Comparison of ENCODE assay signal across 1 mouse cellular context in the genomic region with DNA sequence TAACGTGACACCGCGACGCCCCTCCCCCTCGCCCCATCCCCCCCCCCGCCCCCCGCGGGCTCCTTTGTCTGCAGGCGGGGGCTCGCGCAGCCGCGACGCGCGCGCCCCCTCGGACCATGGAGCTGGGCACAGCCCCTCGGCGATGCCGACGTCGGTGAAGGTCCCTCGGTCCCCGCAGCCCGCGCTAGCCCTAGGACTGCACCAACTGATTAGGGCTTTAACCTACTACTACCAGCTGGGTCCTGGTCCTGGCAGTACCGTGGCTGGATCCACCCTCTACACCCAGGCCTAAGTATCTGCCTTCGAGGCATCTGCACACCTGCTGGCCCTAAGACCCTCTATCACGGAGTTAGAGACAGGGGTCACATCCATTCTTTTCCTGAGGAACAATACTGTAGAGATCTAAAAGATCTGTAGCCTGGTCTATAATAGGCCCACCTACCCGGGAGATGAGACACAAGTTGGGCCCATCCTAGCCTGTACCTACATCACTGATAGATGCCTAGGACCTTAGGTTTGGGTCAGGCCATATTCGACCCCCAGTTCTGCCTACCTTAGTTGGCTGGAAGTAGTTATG.
TF ChIP-seq lines count a peak whose summit lies in the region.

No protein-coding gene starts in this region.

TF ChIP-seq in MEL, 35 proteins besides CTCF, POLR2A, EP300 and RAD21 (continued from another document):
- TF ChIP-seq NRF1 (IDR thresholded peaks at IDR 0.05; ENCODE audit: insufficient read depth, low read depth, low read length, poor library complexity, severe bottlenecking) = no peak
- no peak for TF ChIP-seq MAFK (IDR thresholded peaks at IDR 0.05; ENCODE audit: borderline replicate concordance, low read depth, low read length)
